Mouse (Mus musculus) intestine, postnatal 0 days (tissue): ENCODE measurements at regions not wholly inside any gene's neighbourhood (a gene's known extent, or its start where the extent isn't known, plus 50 kb on each side); places are given as distances from the start of the nearest gene placed in this dataset.

Experiments used
- ATAC-seq: fragments of 200-750 bp; cut with Nextera tagmentation; 2 replicates; pipeline ENCODE4 v1.8.0; 2017; ENCODE audit warnings: mild to moderate bottlenecking, moderate TSS enrichment, moderate library complexity
- H3K27ac ChIP-seq: fragments of 300-500 bp; sonication (generic); 2 replicates; pipeline ENCODE4 v1.5.1; 2014; ENCODE audit warnings: mild to moderate bottlenecking, low read depth, low read length, moderate library complexity
- H3K27me3 ChIP-seq: fragments of 300-500 bp; sonication (generic); replicated peaks from 2 replicates; pipeline ENCODE4 v1.6.1; 2014; ENCODE audit warnings: low read length, mixed read lengths; ENCODE audit not compliant: control insufficient read depth, insufficient read depth
- H3K36me3 ChIP-seq: fragments of 300-500 bp; sonication (generic); 2 replicates; pipeline ENCODE4 v1.6.1; 2014; ENCODE audit warnings: mild to moderate bottlenecking, moderate library complexity; ENCODE audit not compliant: control insufficient read depth, insufficient read depth
- H3K4me1 ChIP-seq: fragments of 300-500 bp; sonication (generic); replicated peaks from 2 replicates; pipeline ENCODE4 v1.6.1; 2014; ENCODE audit warnings: antibody characterized with exemption, low read length, mixed read lengths; ENCODE audit not compliant: control insufficient read depth, insufficient read depth
- H3K4me2 ChIP-seq: fragments of 300-500 bp; sonication (generic); replicated peaks from 2 replicates; pipeline ENCODE4 v1.6.1; 2014; ENCODE audit warnings: low read depth, mild to moderate bottlenecking, moderate library complexity
- H3K4me3 ChIP-seq: fragments of 300-500 bp; sonication (generic); 2 replicates; pipeline ENCODE4 v1.5.1; 2014; ENCODE audit warnings: low read depth, low read length
- H3K9ac ChIP-seq: fragments of 300-500 bp; sonication (generic); 2 replicates; pipeline ENCODE4 v1.6.1; 2014; ENCODE audit warnings: mild to moderate bottlenecking, low read depth, low read length
- H3K9me3 ChIP-seq: fragments of 300-500 bp; sonication (generic); 2 replicates; pipeline ENCODE4 v1.6.1; 2016; ENCODE audit warnings: mixed run types; ENCODE audit not compliant: control insufficient read depth
- CTCF ChIP-seq: sonication (generic); IDR thresholded peaks from 2 replicates; pipeline ENCODE4 v1.5.1; 2016; ENCODE audit warnings: low read depth, mild to moderate bottlenecking, control low read depth, antibody characterized with exemption, moderate library complexity
- WGBS: fragments of 180-500 bp; shearing (Covaris S2); extraction: QIAGEN DNeasy Blood & Tissue Kit; methylation state at CpG from one replicate; pipeline ENCODE4 v1.1.7; 2014; 5-methylcytosine and 5-hydroxymethylcytosine counted together

DNA sequence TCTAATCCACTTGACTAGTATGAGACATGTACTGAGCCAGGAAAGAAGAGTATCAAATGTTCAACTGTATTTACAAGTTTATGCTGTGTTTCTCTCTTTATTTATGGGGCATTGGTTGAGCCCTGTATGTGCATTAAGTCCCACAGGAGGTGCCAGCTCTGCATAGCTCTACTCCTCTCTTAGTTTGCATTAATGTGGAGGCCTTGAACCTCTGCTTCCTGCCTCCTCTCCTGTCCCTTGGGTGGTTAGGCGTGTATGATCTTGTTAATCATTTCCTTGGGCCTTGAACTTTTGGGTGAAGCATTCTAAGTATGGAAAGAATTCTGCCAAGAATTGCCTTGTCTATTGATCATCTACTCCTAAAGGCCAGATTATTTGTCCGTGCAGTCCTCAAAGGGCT, 291.9 kb upstream of the Jag1 start:
- ATAC-seq, result no peak

GRCm38 (mm10) chr2:137393486-137393885, 277.0 kb upstream of the Jag1 start:
- Histone ChIP-seq H3K9me3 (no peaks in the 10 kb centered on the region), H3K4me3 (no peak overlapping the region), H3K4me1 (no peaks in the 10 kb centered on the region), H3K9ac (no peak overlapping the region), H3K36me3 (no peaks in the 10 kb centered on the region), H3K27me3 (no peaks in the 10 kb centered on the region), H3K27ac (no peak overlapping the region), H3K4me2 (no peak overlapping the region)
- WGBS, result 54% methylated on average over 4 of the region's 4 CpGs
- ATAC-seq, result no peak
- TF ChIP-seq CTCF, result no peak

More for the DNA sequence above, 291.9 kb upstream of the Jag1 start:
- Histone ChIP-seq H3K4me3 (no peak overlapping the region), H3K4me2 (no peak overlapping the region), H3K27me3 (no peaks in the 10 kb centered on the region), H3K27ac (no peak overlapping the region), H3K9me3 (no peaks in the 10 kb centered on the region), H3K9ac (no peak overlapping the region), H3K36me3 (no peaks in the 10 kb centered on the region), H3K4me1 (no peaks in the 10 kb centered on the region)
- TF ChIP-seq CTCF, result no peak
- WGBS, result 40% methylated on average over 2 of the region's 2 CpGs

- H3K4me1 ChIP-seq, result no peaks in the 10 kb centered on the region
- no peak overlapping the region for H3K9ac ChIP-seq
- no peak overlapping the region for H3K4me2 ChIP-seq
- H3K27me3 ChIP-seq, result no peaks in the 10 kb centered on the region
- H3K9me3 ChIP-seq, result no peaks in the 10 kb centered on the region
- no peaks in the 10 kb centered on the region for H3K36me3 ChIP-seq
- H3K27ac ChIP-seq, result no peak overlapping the region
- WGBS, result 91% methylated on average over 2 of the region's 2 CpGs
- no peak for TF ChIP-seq CTCF
- no peak overlapping the region for H3K4me3 ChIP-seq
- ATAC-seq, result no peak
Measured at GRCm38 (mm10) chr2:137379816-137380215, 263.4 kb upstream of the Jag1 start.

DNA sequence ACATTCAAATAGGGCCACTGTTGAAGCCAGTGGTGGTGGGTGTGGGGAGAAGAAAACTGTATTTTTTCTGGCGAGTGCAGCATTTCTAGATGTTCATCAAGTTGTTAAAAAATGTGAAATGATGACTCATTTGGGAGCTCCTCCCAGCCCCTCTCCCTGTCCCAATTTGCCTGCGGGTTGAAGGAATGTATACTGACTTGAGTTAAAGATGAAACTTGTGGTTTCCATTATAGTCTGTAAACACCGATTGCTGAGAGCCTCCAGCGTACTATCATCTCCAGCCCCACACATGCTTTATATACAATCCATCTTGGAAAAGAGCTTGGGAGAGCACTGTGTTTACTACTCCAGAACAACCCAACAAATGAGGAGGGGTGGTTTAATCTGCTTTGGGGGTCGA, 258.9 kb upstream of the Jag1 start:
- Histone ChIP-seq H3K4me1 (no peaks in the 10 kb centered on the region), H3K27me3 (no peaks in the 10 kb centered on the region), H3K36me3 (no peaks in the 10 kb centered on the region), H3K4me2 (no peak overlapping the region), H3K4me3 (no peak overlapping the region), H3K9me3 (no peaks in the 10 kb centered on the region), H3K9ac (no peak overlapping the region), H3K27ac (no peak overlapping the region)
- TF ChIP-seq CTCF, result no peak
- no peak for ATAC-seq
- 59% methylated on average over 5 of the region's 5 CpGs for WGBS

GRCm38 (mm10) chr2:137371062-137371461, 254.6 kb upstream of the Jag1 start:
- no peak for ATAC-seq
- Histone ChIP-seq H3K27ac (no peak overlapping the region), H3K27me3 (no peaks in the 10 kb centered on the region), H3K4me1 (no peaks in the 10 kb centered on the region), H3K4me3 (no peak overlapping the region), H3K9ac (no peak overlapping the region), H3K36me3 (no peaks in the 10 kb centered on the region), H3K4me2 (no peak overlapping the region), H3K9me3 (no peaks in the 10 kb centered on the region)
- no peak for TF ChIP-seq CTCF
- 76% methylated on average over 2 of the region's 2 CpGs for WGBS

GRCm38 (mm10) chr2:137363006-137363405, 246.6 kb upstream of the Jag1 start:
- no peak overlapping the region for H3K4me2 ChIP-seq
- no peaks in the 10 kb centered on the region for H3K4me1 ChIP-seq
- no peaks in the 10 kb centered on the region for H3K9me3 ChIP-seq
- H3K36me3 ChIP-seq, result no peaks in the 10 kb centered on the region
- WGBS, result 66% methylated on average over 2 of the region's 2 CpGs
- H3K9ac ChIP-seq, result no peak overlapping the region
- TF ChIP-seq CTCF, result no peak
- ATAC-seq, result no peak
- H3K27ac ChIP-seq, result no peak overlapping the region
- H3K27me3 ChIP-seq, result no peaks in the 10 kb centered on the region
- H3K4me3 ChIP-seq, result no peak overlapping the region

DNA sequence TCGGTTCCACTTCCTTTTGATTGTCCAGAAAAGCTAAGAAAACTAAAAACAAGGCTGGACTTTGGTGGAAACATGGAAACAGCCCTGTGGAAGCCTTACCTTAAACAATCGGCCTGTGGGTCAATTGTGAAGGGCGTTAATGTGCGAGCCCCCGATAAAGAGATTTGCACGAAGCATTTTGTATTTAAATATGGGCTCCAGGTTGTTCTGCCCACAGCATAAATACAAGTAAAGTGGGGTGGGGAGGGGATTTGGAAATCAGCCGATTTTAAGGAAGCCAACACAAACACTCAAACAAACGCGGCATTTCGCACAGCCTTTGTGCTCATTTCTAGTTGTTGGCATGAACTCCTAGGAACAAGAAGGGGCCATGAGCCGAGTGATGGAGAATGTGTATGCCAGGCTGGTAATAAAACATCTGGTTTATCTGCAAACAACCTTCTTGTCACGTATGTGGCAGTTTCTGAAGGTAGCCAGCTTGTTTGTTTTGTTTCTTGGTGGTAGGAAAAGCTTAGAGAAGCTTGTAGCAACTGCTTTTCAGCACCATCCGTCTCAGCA, 240.8 kb upstream of the Jag1 start:
- Histone ChIP-seq H3K4me2 (no peak overlapping the region), H3K4me1 (no peaks in the 10 kb centered on the region), H3K36me3 (no peaks in the 10 kb centered on the region), H3K9me3 (no peaks in the 10 kb centered on the region), H3K4me3 (no peak overlapping the region), H3K27ac (no peak overlapping the region), H3K9ac (no peak overlapping the region), H3K27me3 (no peaks in the 10 kb centered on the region)
- TF ChIP-seq CTCF, result no peak
- 56% methylated on average over 13 of the region's 13 CpGs for WGBS
- ATAC-seq, result no peak
